Mouse (Mus musculus) midbrain, postnatal 0 days (tissue): ENCODE data around the gene Man1b1. TPM values are rescaled to one million over a fixed set of nuclear protein-coding genes. Genes with fewer than 3 reads are reported as not detected.
A peak's percentile ranks its signal among the peaks of the same experiment; 100 is the strongest.

Experiments
- ATAC-seq: fragments of 200-750 bp; cut with Nextera tagmentation; 2 replicates; pipeline ENCODE4 v1.8.0; 2017; ENCODE audit warnings: moderate number of reproducible peaks, mild to moderate bottlenecking, moderate TSS enrichment, moderate library complexity; ENCODE audit not compliant: low FRiP score
- DNase-seq: peaks from one replicate; pipeline ENCODE4 v3.0.0-alpha.2; 2015; ENCODE audit warnings: low spot score
- H3K27ac ChIP-seq: fragments of 300-500 bp; sonication (generic); 2 replicates; pipeline ENCODE4 v1.5.1; 2014; ENCODE audit warnings: low read depth, mild to moderate bottlenecking, low read length, mixed read lengths
- H3K27me3 ChIP-seq: fragments of 300-500 bp; sonication (generic); 2 replicates; pipeline ENCODE4 v1.6.1; 2014; ENCODE audit warnings: low read length, control low read depth, mixed read lengths; ENCODE audit not compliant: insufficient read depth
- H3K36me3 ChIP-seq: fragments of 300-500 bp; sonication (generic); 2 replicates; pipeline ENCODE4 v1.6.1; 2014; ENCODE audit warnings: low read length, control low read depth, mixed read lengths; ENCODE audit not compliant: insufficient read depth
- H3K4me1 ChIP-seq: fragments of 300-500 bp; sonication (generic); 2 replicates; pipeline ENCODE4 v1.6.1; 2014; ENCODE audit warnings: mild to moderate bottlenecking, control low read depth, antibody characterized with exemption, low read length, mixed read lengths; ENCODE audit not compliant: insufficient read depth
- H3K4me2 ChIP-seq: fragments of 300-500 bp; sonication (generic); 2 replicates; pipeline ENCODE4 v1.6.1; 2014; ENCODE audit warnings: low read depth, mild to moderate bottlenecking, low read length, mixed read lengths; ENCODE audit not compliant: poor library complexity, severe bottlenecking
- H3K4me3 ChIP-seq: fragments of 300-500 bp; sonication (generic); 2 replicates; pipeline ENCODE4 v1.5.1; 2014; ENCODE audit warnings: low read depth, mild to moderate bottlenecking, low read length, moderate library complexity
- H3K9ac ChIP-seq: fragments of 300-500 bp; sonication (generic); replicated peaks from 2 replicates; pipeline ENCODE4 v1.6.1; 2014; ENCODE audit warnings: mild to moderate bottlenecking, low read length, moderate library complexity, mixed read lengths; ENCODE audit not compliant: poor library complexity, severe bottlenecking
- H3K9me3 ChIP-seq: fragments of 300-500 bp; sonication (generic); 2 replicates; pipeline ENCODE4 v1.6.1; 2016; ENCODE audit warnings: low read length, control low read depth
- CTCF ChIP-seq: IDR thresholded peaks from 2 replicates; pipeline ENCODE4 v1.5.1; 2016; ENCODE audit warnings: antibody characterized with exemption, mild to moderate bottlenecking
- WGBS: fragments of 180-500 bp; shearing (Covaris S2); extraction: QIAGEN DNeasy Blood & Tissue Kit; methylation state at CpG from one replicate; pipeline ENCODE4 v1.1.7; 2014; 5-methylcytosine and 5-hydroxymethylcytosine counted together
- polyA plus RNA-seq: library from polyadenylated mRNA; unstranded; fragments of >200 nt; fragmentation: Nextera tagmentation; extraction: Ambion mirVana; gene quantifications from 2 replicates; pipeline ENCODE4 v1.2.1, GENCODE M21; 2015
- total RNA-seq: library from RNA; depleted of rRNA; stranded (reverse); fragments of >200 nt; gene quantifications from 2 replicates; pipeline ENCODE4 v1.2.3, GENCODE M21; 2014

Man1b1 gene
- total and polyA plus RNA-seq, 2 experiments from 2014 or later, result 53.1 to 60.0 TPM

DNA sequence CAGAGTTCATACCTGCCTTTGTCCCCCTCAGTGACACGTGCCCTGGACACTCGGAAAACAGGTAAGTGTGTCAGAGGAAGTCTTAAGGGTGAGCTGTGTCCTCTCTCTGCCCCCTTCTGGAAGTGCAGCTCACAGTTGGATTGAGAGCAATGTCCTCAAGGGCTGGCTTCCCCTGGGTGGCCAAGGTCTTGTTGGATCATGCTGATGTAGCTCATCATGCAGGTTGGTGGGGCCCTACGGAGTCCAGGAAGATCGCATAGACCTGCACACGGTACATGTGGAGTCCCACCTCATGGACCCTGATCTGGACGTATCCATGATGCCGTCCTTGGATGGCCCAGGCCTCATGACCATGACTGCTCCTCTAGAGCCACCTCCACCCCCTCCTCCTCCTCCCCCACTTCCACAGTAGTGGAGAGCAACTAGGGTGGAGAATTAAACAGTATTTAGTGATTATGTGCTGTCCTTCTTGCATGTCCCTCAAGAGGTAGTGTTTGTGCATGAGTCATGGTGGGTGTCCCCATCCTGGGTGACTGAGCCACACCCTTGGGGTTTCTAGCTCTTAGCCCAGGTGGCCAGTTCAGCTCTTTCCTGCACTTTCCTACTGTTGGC lies 43.3 kb upstream of the Man1b1 start:
- no peak overlapping the region for H3K9ac ChIP-seq
- H3K27me3 ChIP-seq, result peaks cover 42% of the 10 kb centered on the region
- DNase-seq (no peak), ATAC-seq (no peak)
- 83% methylated on average over 7 of the region's 7 CpGs for WGBS
- no peak overlapping the region for H3K4me2 ChIP-seq
- H3K27ac ChIP-seq, result no peak overlapping the region
- H3K36me3 ChIP-seq, result peaks cover 29% of the 10 kb centered on the region
- H3K4me3 ChIP-seq, result no peak overlapping the region
- H3K9me3 ChIP-seq, result no peaks in the 10 kb centered on the region
- peaks cover 11% of the 10 kb centered on the region; the same call in 1 of the 2 replicates for H3K4me1 ChIP-seq
- no peak for TF ChIP-seq CTCF

DNA sequence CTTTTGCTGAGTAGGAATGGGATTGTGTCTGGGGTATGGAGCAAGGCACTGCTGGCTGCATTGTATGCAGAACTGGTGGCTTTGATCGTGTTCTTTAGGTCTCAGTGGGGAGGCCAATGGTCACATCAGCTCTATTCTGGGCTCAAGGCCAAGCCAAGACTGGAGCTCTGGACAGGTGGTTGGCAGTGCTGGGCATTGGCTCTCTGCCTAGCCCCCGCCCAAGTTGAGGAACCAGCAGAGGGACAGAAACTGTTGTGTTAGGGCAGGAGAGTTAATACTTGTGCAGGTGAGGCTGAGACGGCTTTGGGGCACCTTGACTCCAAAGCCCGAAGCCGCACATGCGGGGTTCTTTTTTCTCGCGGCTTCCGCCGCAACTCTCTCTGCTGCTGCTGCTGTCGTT lies 42.5 kb upstream of the Man1b1 start, which contains the start of gene Lrrc26:
Lrrc26 (plus strand) TSS at position 265 of the 400 bp plus-strand sequence.
- no peak for TF ChIP-seq CTCF
- H3K9ac ChIP-seq, result peak within 1 kb of the TSS; percentile 1; the same call in 1 of the 2 replicates
- H3K4me1 ChIP-seq, result peaks cover 11% of the 10 kb centered on the region; the same call in 1 of the 2 replicates
- peak within 1 kb of the TSS; percentile 50 for H3K4me2 ChIP-seq
- ATAC-seq, result no peak
- 5% methylated on average over 11 of the region's 11 CpGs for WGBS
- H3K36me3 ChIP-seq, result peaks cover 30% of the 10 kb centered on the region
- no peak within 1 kb of the TSS for H3K27ac ChIP-seq
- H3K4me3 ChIP-seq, result peak within 1 kb of the TSS; percentile 18
- DNase-seq, result peak; percentile 67
- H3K27me3 ChIP-seq, result peaks cover 45% of the 10 kb centered on the region
- no peaks in the 10 kb centered on the region for H3K9me3 ChIP-seq

DNA sequence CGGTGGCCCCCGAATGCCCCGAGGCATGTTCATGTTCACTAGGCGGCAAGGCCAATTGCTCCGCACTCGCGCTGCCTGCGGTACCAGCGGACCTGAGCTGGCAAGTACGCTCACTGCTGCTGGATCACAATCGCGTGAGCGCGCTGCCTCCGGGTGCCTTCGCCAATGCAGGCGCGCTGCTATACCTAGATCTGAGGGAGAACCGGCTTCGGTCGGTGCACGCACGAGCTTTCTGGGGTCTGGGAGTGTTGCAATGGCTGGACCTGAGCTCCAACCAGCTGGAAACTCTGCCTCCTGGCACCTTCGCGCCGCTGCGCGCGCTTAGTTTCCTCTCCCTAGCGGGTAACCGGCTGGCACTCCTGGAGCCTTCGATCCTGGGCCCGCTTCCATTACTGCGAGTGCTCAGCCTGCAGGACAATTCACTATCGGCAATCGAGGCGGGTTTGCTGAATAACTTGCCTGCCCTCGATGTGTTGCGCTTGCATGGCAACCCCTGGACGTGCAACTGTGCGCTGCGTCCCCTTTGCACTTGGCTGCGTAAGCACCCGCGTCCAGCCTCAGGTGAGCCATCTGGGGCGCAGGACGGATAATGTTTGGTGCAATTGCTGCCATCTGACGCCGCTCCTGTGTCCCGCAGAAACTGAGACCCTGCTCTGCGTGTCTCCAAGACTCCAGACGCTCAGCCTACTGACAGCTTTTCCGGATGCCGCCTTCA lies 41.9 kb upstream of the Man1b1 start:
- no peak overlapping the region for H3K27ac ChIP-seq
- no peak for TF ChIP-seq CTCF

DNA sequence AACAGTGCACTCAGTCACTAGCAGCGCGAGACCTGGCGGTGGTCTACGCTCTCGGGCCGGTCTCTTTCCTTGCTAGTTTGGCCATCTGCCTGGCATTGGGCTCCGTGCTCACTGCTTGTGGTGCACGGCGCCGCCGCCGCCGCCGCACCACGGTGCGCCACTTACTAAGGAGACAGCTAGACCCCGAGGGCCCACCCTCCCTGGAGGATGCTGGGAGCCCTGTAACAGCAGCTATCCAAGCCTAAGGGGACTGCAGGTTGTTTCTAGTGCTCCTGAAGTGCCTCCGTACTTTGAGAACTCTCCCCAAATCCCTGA lies 41.4 kb upstream of the Man1b1 start:
- whole genome bisulfite sequencing, result 0% methylated on average over 18 of the region's 18 CpGs
- peaks cover 29% of the 10 kb centered on the region for H3K36me3 ChIP-seq
- H3K4me1 ChIP-seq, result peaks cover 11% of the 10 kb centered on the region; the same call in 1 of the 2 replicates
- DNase-seq (peak; percentile 49), ATAC-seq (no peak)
- peak overlapping the region; percentile 29; the same call in 1 of the 2 replicates for H3K9ac ChIP-seq
- H3K27me3 ChIP-seq, result peaks cover 45% of the 10 kb centered on the region
- H3K9me3 ChIP-seq, result no peaks in the 10 kb centered on the region
- no peak overlapping the region for H3K27ac ChIP-seq
- peak overlapping the region; percentile 50 for H3K4me2 ChIP-seq
- peak overlapping the region; percentile 18 for H3K4me3 ChIP-seq
- TF ChIP-seq CTCF, result no peak

More for the DNA sequence above, 41.9 kb upstream of the Man1b1 start:
- Histone ChIP-seq H3K4me1 (peaks cover 11% of the 10 kb centered on the region; the same call in 1 of the 2 replicates), H3K4me3 (peak overlapping the region; percentile 18), H3K9me3 (no peaks in the 10 kb centered on the region), H3K9ac (peak overlapping the region; percentile 1; the same call in 1 of the 2 replicates), H3K36me3 (peaks cover 29% of the 10 kb centered on the region), H3K4me2 (peak overlapping the region; percentile 50), H3K27me3 (peaks cover 45% of the 10 kb centered on the region)
- ATAC-seq, result peak; percentile 12; the same call in 1 of the 2 replicates
- DNase-seq, result peak; percentile 54
- WGBS, result 1% methylated on average over 54 of the region's 54 CpGs

DNA sequence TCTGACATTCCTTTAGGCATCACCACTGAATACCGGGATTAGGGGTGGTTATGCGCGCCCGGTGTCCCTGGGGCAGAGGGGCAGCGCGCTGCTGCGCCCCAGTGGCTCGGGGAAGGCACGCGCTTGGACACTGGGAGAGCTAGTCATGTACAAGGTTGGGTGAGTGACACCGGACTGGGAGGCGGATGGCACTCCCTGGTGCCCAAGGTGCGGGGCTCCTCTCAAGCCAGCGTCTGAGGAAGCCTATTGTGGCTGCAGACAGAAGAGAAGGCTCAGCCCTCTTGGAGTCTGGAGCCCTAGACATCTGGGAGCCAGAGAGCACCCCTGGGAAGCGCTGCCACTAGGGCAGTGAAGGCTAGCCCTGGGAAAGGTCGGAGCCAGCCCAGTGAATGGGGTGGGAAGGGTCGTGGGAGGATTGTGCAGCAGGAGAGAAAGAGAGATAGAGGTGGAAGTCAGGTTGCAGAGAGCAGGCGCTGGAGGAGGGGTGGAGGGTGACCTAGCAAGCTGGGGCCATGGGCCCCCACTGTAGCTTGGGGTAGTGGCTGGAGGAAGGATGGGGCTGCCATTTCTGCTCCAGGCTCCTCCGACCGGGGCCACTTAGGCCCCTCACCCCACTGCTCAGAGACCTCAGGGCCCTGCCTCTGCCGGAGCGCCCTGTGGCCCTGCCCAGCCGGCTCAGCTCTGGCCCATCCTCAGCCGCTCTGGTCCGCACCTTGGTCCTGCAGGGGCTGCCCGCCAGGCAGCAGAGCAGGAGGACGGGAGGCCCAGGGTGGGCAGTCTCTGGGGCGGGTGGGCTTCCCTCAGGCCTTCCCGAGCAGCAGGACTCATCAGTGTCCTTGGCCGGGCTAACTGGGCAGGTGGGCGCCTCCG lies 40.7 kb upstream of the Man1b1 start:
- DNase-seq, result no peak
- Histone ChIP-seq H3K4me1 (peaks cover 11% of the 10 kb centered on the region; the same call in 1 of the 2 replicates), H3K36me3 (peaks cover 34% of the 10 kb centered on the region), H3K9me3 (no peaks in the 10 kb centered on the region), H3K4me2 (peak overlapping the region; percentile 50), H3K9ac (peak overlapping the region; percentile 29; the same call in 1 of the 2 replicates), H3K4me3 (peak overlapping the region; percentile 18), H3K27me3 (peaks cover 45% of the 10 kb centered on the region), H3K27ac (no peak overlapping the region)
- ATAC-seq, result no peak; the same call in 1 of the 2 replicates
- WGBS, result 11% methylated on average over 31 of the region's 32 CpGs
- no peak for TF ChIP-seq CTCF
